Mouse (Mus musculus): ENCODE results near the gene Ccdc12. TPM values are rescaled to one million over a fixed set of nuclear protein-coding genes. Genes with fewer than 3 reads are reported as not detected.

Gene Ccdc12
- polyA plus RNA-seq, 1 experiment, result 143 TPM

DNA sequence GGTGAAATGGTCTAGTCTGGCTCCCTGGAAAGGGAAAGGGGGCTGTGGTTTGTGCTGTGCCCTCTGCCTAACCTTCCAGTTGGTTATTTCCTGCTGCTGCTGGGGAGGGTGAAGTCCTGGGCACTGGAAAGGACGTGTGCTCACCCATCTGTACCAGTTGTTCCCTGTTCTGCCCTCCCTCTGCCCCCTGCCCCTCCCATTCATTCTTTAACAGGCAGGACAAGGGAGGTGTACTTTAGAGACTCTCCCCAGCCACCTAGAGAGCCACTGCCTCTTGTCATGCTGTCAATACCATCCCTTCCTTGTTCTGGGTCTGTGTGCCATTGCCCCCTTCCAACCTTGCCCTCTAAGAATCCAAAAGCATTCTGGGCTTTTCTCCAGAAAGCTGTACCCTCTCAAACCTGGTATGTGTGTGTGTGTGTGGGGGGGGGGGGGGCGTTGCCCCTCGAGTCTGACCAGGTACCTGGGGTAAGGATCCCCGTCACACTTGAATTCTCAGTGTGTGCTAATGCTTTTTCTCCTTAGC lies 27.3 kb downstream of the Ccdc12 start:
- peaks cover 74% of the 10 kb centered on the region for H3K4me1 ChIP-seq (ENCODE audit: control insufficient read depth, insufficient read depth, low read length)
- H3K27ac ChIP-seq (ENCODE audit: insufficient read depth, low read depth, low read length), result 0 out of 2 replicates have a peak overlapping the region, but pooled peaks have one; percentile 43
- TF ChIP-seq CTCF (IDR thresholded peaks at IDR 0.05; ENCODE audit: low read depth, low read length) (no peak), POLR2A (IDR thresholded peaks at IDR 0.05; ENCODE audit: borderline replicate concordance, low read depth, low read length) (no peak)
- no peak overlapping the region for H3K4me3 ChIP-seq (ENCODE audit: insufficient read depth, low read length)

DNA sequence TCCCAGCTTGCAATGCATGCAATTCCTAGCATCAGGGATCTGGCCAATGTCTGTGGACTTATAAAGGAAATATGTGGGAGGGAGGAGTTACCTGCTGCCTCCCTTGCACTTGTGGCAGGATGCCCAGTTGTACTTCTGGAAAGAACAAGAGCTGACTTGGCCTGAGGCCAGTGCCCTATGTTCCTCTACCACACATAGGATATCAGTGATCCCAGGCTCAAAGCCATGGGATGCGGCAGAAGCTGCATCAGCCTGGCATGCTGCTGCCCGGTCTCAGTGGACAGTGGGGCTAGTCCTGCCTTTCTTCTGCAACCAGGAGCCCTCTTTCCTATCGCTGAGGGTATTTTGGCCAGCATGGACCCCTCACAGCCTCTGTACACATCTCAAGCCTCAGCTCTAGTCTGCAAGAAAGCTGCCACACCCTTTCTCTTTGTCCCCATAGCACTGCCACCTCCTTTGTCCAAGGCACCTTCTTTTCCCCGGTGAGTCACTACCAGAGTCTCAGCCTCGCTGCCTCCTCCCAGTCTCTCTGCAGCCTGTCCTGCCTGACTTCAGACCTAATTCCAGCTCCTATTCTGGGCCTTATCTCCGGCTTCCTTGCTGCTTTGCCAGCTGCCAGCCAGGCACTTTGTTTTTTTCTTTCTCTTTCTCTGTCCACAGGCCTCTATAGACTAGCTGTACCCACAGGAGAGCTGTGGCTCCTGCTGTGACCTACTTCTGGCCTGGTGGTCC lies 28.0 kb downstream of the Ccdc12 start:
- Histone ChIP-seq H3K27ac (ENCODE audit: insufficient read depth, low read depth, low read length) (no peak overlapping the region), H3K4me1 (ENCODE audit: control insufficient read depth, insufficient read depth, low read length) (peaks cover 68% of the 10 kb centered on the region)
- TF ChIP-seq CTCF (IDR thresholded peaks at IDR 0.05; ENCODE audit: low read depth, low read length) (no peak), POLR2A (IDR thresholded peaks at IDR 0.05; ENCODE audit: borderline replicate concordance, low read depth, low read length) (no peak)

GRCm38 (mm10) chr9:110685187-110685586 lies 28.9 kb downstream of the Ccdc12 start:
- peak overlapping the region; percentile 59 for H3K27ac ChIP-seq (ENCODE audit: insufficient read depth, low read depth, low read length)
- peaks cover 62% of the 10 kb centered on the region for H3K4me1 ChIP-seq (ENCODE audit: control insufficient read depth, insufficient read depth, low read length)
- peak overlapping the region; percentile 24 for H3K4me3 ChIP-seq (ENCODE audit: insufficient read depth, low read length)
- TF ChIP-seq POLR2A (IDR thresholded peaks at IDR 0.05; ENCODE audit: borderline replicate concordance, low read depth, low read length) (no peak), CTCF (IDR thresholded peaks at IDR 0.05; ENCODE audit: low read depth, low read length) (no peak)

More for the DNA sequence above, 28.0 kb downstream of the Ccdc12 start:
- no peak overlapping the region for H3K4me3 ChIP-seq (ENCODE audit: insufficient read depth, low read length)

GRCm38 (mm10) chr9:110685591-110685990 lies 29.3 kb downstream of the Ccdc12 start:
- peak overlapping the region; percentile 59 for H3K27ac ChIP-seq (ENCODE audit: insufficient read depth, low read depth, low read length)
- TF ChIP-seq POLR2A (IDR thresholded peaks at IDR 0.05; ENCODE audit: borderline replicate concordance, low read depth, low read length) (no peak), CTCF (IDR thresholded peaks at IDR 0.05; ENCODE audit: low read depth, low read length) (no peak)
- peak overlapping the region; percentile 24 for H3K4me3 ChIP-seq (ENCODE audit: insufficient read depth, low read length)
- H3K4me1 ChIP-seq (ENCODE audit: control insufficient read depth, insufficient read depth, low read length), result peaks cover 62% of the 10 kb centered on the region

- peaks cover 53% of the 10 kb centered on the region for H3K4me1 ChIP-seq (ENCODE audit: control insufficient read depth, insufficient read depth, low read length)
- TF ChIP-seq CTCF (IDR thresholded peaks at IDR 0.05; ENCODE audit: low read depth, low read length), result no peak
- no peak for TF ChIP-seq POLR2A (IDR thresholded peaks at IDR 0.05; ENCODE audit: borderline replicate concordance, low read depth, low read length)
- H3K27ac ChIP-seq (ENCODE audit: insufficient read depth, low read depth, low read length), result no peak overlapping the region
- H3K4me3 ChIP-seq (ENCODE audit: insufficient read depth, low read length), result no peak overlapping the region
Measured at GRCm38 (mm10) chr9:110686472-110686871, 30.2 kb downstream of the Ccdc12 start.

- Histone ChIP-seq H3K4me1 (ENCODE audit: control insufficient read depth, insufficient read depth, low read length) (peaks cover 48% of the 10 kb centered on the region), H3K4me3 (ENCODE audit: insufficient read depth, low read length) (no peak overlapping the region), H3K27ac (ENCODE audit: insufficient read depth, low read depth, low read length) (no peak overlapping the region)
- TF ChIP-seq POLR2A (IDR thresholded peaks at IDR 0.05; ENCODE audit: borderline replicate concordance, low read depth, low read length), result no peak
- TF ChIP-seq CTCF (IDR thresholded peaks at IDR 0.05; ENCODE audit: low read depth, low read length), result no peak
Measured at GRCm38 (mm10) chr9:110687061-110687460, 30.8 kb downstream of the Ccdc12 start.

- H3K4me1 ChIP-seq (ENCODE audit: control insufficient read depth, insufficient read depth, low read length), result peaks cover 42% of the 10 kb centered on the region
- H3K4me3 ChIP-seq (ENCODE audit: insufficient read depth, low read length), result no peak overlapping the region
- H3K27ac ChIP-seq (ENCODE audit: insufficient read depth, low read depth, low read length), result no peak overlapping the region
- TF ChIP-seq CTCF (IDR thresholded peaks at IDR 0.05; ENCODE audit: low read depth, low read length) (no peak), POLR2A (IDR thresholded peaks at IDR 0.05; ENCODE audit: borderline replicate concordance, low read depth, low read length) (no peak)
Measured at GRCm38 (mm10) chr9:110687846-110688245, 31.5 kb downstream of the Ccdc12 start.

DNA sequence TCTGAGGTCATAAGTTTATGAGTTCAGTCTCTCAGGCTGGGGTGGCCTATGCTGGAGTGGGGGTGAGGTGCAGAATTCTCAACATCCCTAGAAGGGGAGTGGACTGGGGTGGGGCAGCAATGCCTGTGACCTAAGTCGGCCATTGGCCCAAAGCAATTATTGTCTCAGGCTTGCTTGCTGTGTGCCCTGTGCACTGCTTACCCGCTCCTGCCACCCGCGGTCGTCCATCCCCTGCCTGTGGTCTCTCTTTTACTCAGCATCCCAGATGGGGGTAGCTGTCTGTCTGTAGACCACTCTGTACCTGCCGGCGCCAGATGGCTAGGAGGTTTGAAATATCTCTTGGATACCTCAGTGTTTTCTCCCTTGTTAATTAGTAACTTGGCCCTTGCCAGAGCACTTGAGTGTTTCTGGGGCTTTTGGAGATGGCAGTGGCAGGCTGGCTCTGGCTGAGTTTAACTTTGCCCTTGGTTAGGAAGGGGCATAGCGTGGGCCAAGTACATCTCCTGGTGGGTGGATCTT lies 33.0 kb downstream of the Ccdc12 start:
- TF ChIP-seq CTCF (IDR thresholded peaks at IDR 0.05; ENCODE audit: low read depth, low read length) (no peak), POLR2A (IDR thresholded peaks at IDR 0.05; ENCODE audit: borderline replicate concordance, low read depth, low read length) (no peak)
- H3K4me3 ChIP-seq (ENCODE audit: insufficient read depth, low read length), result no peak overlapping the region
- H3K27ac ChIP-seq (ENCODE audit: insufficient read depth, low read depth, low read length), result no peak overlapping the region
- H3K4me1 ChIP-seq (ENCODE audit: control insufficient read depth, insufficient read depth, low read length), result peaks cover 27% of the 10 kb centered on the region

DNA sequence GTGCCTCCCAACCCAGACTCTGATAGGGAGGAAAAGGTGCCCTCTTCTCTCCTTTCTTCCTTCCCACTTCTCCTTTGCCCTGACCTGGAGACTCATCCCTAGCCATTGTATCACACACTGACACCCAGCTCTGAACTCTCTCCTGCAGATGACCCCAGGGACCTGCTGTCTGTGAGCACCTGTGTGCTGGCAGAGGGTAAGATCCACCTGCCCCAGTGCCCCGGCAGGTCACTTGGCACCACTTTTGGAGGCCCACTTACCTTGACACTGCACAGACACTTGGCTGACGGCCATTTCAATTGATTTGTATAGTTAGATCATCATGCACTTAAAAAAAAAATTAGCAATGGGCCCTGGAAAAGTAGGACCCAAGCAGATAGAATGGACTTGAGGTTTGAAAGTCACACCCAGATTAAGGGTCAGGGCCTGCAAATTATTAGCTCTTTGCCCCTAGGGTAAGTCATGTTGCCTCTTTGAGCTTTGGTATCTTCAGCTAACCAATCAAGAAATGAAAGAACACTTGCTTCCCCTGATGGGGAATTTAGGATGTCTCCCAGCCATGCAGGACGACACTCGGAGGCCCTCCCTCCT lies 39.0 kb downstream of the Ccdc12 start:
- Histone ChIP-seq H3K27ac (ENCODE audit: insufficient read depth, low read depth, low read length) (no peak overlapping the region), H3K4me3 (ENCODE audit: insufficient read depth, low read length) (no peak overlapping the region), H3K4me1 (ENCODE audit: control insufficient read depth, insufficient read depth, low read length) (no peaks in the 10 kb centered on the region)
- TF ChIP-seq CTCF (IDR thresholded peaks at IDR 0.05; ENCODE audit: low read depth, low read length) (no peak), POLR2A (IDR thresholded peaks at IDR 0.05; ENCODE audit: borderline replicate concordance, low read depth, low read length) (no peak)

GRCm38 (mm10) chr9:110696427-110696826 lies 40.1 kb downstream of the Ccdc12 start:
- Histone ChIP-seq H3K27ac (ENCODE audit: insufficient read depth, low read depth, low read length) (no peak overlapping the region), H3K4me1 (ENCODE audit: control insufficient read depth, insufficient read depth, low read length) (no peaks in the 10 kb centered on the region), H3K4me3 (ENCODE audit: insufficient read depth, low read length) (no peak overlapping the region)
- TF ChIP-seq POLR2A (IDR thresholded peaks at IDR 0.05; ENCODE audit: borderline replicate concordance, low read depth, low read length) (no peak), CTCF (IDR thresholded peaks at IDR 0.05; ENCODE audit: low read depth, low read length) (no peak)

Measured in bone marrow macrophage, adult 2 months (primary cell).